Mouse (Mus musculus) embryonic facial prominence, embryonic 11.5 days (tissue): ENCODE results near the gene Rassf7. TPM values are rescaled to one million over a fixed set of nuclear protein-coding genes. Genes with fewer than 3 reads are reported as not detected.
A peak's percentile ranks its signal among the peaks of the same experiment; 100 is the strongest.

Source experiments
- ATAC-seq: fragments of 200-750 bp; cut with Nextera tagmentation; replicated peaks from 2 replicates; pipeline ENCODE4 v1.8.0; 2017; ENCODE audit warnings: low read depth; ENCODE audit not compliant: insufficient number of reproducible peaks, low FRiP score, low TSS enrichment
- DNase-seq: peaks from one replicate; pipeline ENCODE4 v3.0.0-alpha.2; 2015; ENCODE audit warnings: low spot score
- H3K27ac ChIP-seq: fragments of 300-500 bp; sonication (generic); replicated peaks from 2 replicates; pipeline ENCODE4 v1.5.1; 2014; ENCODE audit warnings: mild to moderate bottlenecking, low read depth, low read length, control low read depth
- H3K27me3 ChIP-seq: fragments of 300-500 bp; sonication (generic); 2 replicates; pipeline ENCODE4 v1.6.1; 2014; ENCODE audit warnings: mild to moderate bottlenecking, low read length, moderate library complexity, mixed read lengths; ENCODE audit not compliant: control insufficient read depth, insufficient read depth
- H3K36me3 ChIP-seq: fragments of 300-500 bp; sonication (generic); replicated peaks from 2 replicates; pipeline ENCODE4 v1.6.1; 2014; ENCODE audit warnings: low read depth, mild to moderate bottlenecking, low read length, moderate library complexity, mixed read lengths; ENCODE audit not compliant: control insufficient read depth, insufficient read depth
- H3K4me1 ChIP-seq: fragments of 300-500 bp; sonication (generic); 2 replicates; pipeline ENCODE4 v1.6.1; 2014; ENCODE audit warnings: low read length, mixed read lengths; ENCODE audit not compliant: control insufficient read depth, insufficient read depth
- H3K4me2 ChIP-seq: fragments of 300-500 bp; sonication (generic); 2 replicates; pipeline ENCODE4 v1.6.1; 2014; ENCODE audit warnings: low read depth, mild to moderate bottlenecking, control low read depth, low read length, moderate library complexity
- H3K4me3 ChIP-seq: fragments of 300-500 bp; sonication (generic); 2 replicates; pipeline ENCODE4 v1.5.1; 2014; ENCODE audit warnings: low read depth, low read length, control low read depth
- H3K9ac ChIP-seq: fragments of 300-500 bp; sonication (generic); replicated peaks from 2 replicates; pipeline ENCODE4 v1.6.1; 2014; ENCODE audit warnings: mild to moderate bottlenecking, control low read depth, low read length
- H3K9me3 ChIP-seq: fragments of 300-500 bp; sonication (generic); replicated peaks from 2 replicates; pipeline ENCODE4 v1.6.1; 2016; ENCODE audit warnings: mild to moderate bottlenecking, low read length, inconsistent platforms, mixed read lengths; ENCODE audit not compliant: control insufficient read depth
- WGBS: fragments of 180-500 bp; shearing (Covaris S2); extraction: QIAGEN DNeasy Blood & Tissue Kit; methylation state at CpG from one replicate; pipeline ENCODE4 v1.1.7; 2014; 5-methylcytosine and 5-hydroxymethylcytosine counted together
- polyA plus RNA-seq: library from polyadenylated mRNA; unstranded; fragments of >200 nt; fragmentation: Nextera tagmentation; extraction: Ambion mirVana; gene quantifications from 2 replicates; pipeline ENCODE4 v1.2.1, GENCODE M21; 2014

Rassf7 gene
- polyA plus RNA-seq, 1 experiment from 2014 or later, result 33.0 TPM

- H3K4me1 ChIP-seq, result no peaks in the 10 kb centered on the region
- DNase-seq, result no peak
- no peak overlapping the region for H3K9ac ChIP-seq
- no peaks in the 10 kb centered on the region for H3K27me3 ChIP-seq
- no peak overlapping the region for H3K27ac ChIP-seq
- ATAC-seq, result no peak
- H3K4me3 ChIP-seq, result no peak overlapping the region
- no peaks in the 10 kb centered on the region for H3K36me3 ChIP-seq
- 84% methylated on average over 4 of the region's 4 CpGs for WGBS
- H3K9me3 ChIP-seq, result no peaks in the 10 kb centered on the region
- H3K4me2 ChIP-seq, result no peak overlapping the region
These were observed 40.6 kb upstream of the Rassf7 start for GRCm38 (mm10) chr7:141175068-141175467.

DNA sequence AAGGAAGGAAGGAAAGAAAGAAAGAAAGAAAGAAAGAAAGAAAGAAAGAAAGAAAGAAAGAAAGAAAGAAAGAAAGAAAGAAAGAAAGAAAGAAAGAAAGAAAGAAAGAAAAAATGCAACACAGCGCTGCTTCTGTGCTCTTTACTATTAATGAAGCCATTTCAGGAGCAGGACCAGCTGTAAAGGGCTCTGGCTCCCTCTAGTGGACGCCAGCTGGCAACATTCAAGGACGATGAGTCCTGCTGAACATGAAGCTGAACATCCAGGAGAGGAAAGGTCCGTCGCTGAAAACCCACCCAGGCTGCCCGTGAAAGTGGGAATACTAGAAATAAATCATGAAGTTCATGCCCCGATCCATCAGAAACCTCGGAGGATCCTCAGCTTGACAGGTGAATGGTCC is 39.5 kb upstream of the Rassf7 start:
- H3K36me3 ChIP-seq, result no peaks in the 10 kb centered on the region
- no peak overlapping the region for H3K27ac ChIP-seq
- DNase-seq (peak; percentile 94), ATAC-seq (no peak)
- WGBS, result 2% methylated on average over 8 of the region's 8 CpGs
- no peak overlapping the region for H3K4me3 ChIP-seq
- H3K9ac ChIP-seq, result no peak overlapping the region
- no peaks in the 10 kb centered on the region for H3K9me3 ChIP-seq
- H3K4me2 ChIP-seq, result no peak overlapping the region
- H3K27me3 ChIP-seq, result no peaks in the 10 kb centered on the region
- no peaks in the 10 kb centered on the region for H3K4me1 ChIP-seq

DNA sequence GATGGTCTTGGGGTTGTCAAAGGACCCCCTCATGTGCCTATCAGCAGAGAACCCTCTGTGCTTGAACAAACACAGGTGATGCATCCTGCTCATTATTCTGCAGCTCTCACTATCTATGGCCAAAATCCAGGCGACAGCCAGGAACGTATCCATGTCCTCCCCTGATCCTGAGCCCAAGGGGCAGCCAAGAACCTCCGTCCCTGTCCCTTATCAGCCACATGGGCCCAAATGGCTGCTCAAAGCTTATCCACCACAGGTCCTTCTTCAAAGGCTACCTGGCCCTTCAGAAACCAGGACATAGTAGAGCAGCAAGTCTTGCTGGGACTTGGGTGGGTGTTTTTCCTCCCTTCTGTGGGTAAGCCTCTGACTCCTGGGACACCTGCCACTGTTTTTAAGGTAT is 27.5 kb upstream of the Rassf7 start:
- ATAC-seq, result no peak
- Histone ChIP-seq H3K27me3 (no peaks in the 10 kb centered on the region), H3K36me3 (peaks cover 3% of the 10 kb centered on the region), H3K4me3 (no peak overlapping the region), H3K27ac (no peak overlapping the region), H3K4me1 (peaks cover 3% of the 10 kb centered on the region; the same call in 1 of the 2 replicates), H3K9ac (no peak overlapping the region), H3K4me2 (no peak overlapping the region), H3K9me3 (no peaks in the 10 kb centered on the region)
- no peak for DNase-seq
- 88% methylated on average over 3 of the region's 3 CpGs for WGBS

GRCm38 (mm10) chr7:141188733-141189132 is 26.9 kb upstream of the Rassf7 start:
- Histone ChIP-seq H3K9me3 (no peaks in the 10 kb centered on the region), H3K27ac (no peak overlapping the region), H3K4me2 (no peak overlapping the region), H3K4me3 (no peak overlapping the region), H3K9ac (no peak overlapping the region), H3K4me1 (peaks cover 3% of the 10 kb centered on the region; the same call in 1 of the 2 replicates), H3K36me3 (peaks cover 3% of the 10 kb centered on the region), H3K27me3 (no peaks in the 10 kb centered on the region)
- ATAC-seq (no peak), DNase-seq (no peak)
- 96% methylated on average over 3 of the region's 3 CpGs for WGBS

DNA sequence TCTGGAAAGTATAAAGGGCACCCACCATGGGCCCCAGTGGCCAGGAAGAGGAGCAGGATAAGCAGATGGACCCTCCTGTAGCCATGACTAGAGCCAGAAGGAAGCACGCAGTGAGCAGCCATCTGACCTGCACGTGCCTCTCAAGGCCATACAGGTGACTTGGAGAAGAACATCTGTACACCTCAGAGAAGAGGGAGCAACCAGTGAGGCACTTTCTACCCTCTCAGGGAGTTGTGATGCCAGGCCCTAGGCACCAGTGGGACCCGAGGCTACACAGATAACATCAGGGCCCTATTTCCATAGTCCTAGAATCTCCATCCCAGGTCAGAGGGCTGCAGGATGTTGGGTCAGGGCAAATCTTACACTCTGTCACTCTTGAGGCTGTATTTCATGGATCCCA is 25.4 kb upstream of the Rassf7 start:
- no peak for DNase-seq
- H3K36me3 ChIP-seq, result peaks cover 3% of the 10 kb centered on the region
- H3K27me3 ChIP-seq, result no peaks in the 10 kb centered on the region
- H3K27ac ChIP-seq, result no peak overlapping the region
- H3K4me3 ChIP-seq, result no peak overlapping the region
- WGBS, result 89% methylated on average over 3 of the region's 3 CpGs
- no peak overlapping the region for H3K4me2 ChIP-seq
- H3K9me3 ChIP-seq, result no peaks in the 10 kb centered on the region
- H3K4me1 ChIP-seq, result peaks cover 3% of the 10 kb centered on the region; the same call in 1 of the 2 replicates
- no peak for ATAC-seq
- H3K9ac ChIP-seq, result no peak overlapping the region

DNA sequence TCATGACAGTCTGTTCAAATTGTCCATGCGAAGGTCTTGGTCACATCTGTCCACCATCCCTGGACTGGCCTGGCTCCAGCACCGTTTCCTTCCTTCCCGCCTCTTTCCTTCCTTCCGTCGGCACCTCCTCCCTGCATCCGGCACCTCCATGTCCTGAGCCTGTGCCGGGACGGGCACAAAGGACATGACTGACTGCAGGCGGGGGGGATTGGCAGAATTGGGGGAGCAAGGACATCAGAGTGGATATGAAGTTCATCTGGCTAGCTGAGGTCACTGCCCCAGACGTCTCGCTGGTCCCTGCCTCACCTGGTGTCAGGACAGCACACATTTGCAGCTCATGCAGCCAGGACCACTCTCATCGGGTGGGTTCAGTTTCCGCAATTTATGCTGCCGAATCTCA is 24.6 kb upstream of the Rassf7 start:
- H3K27ac ChIP-seq, result no peak overlapping the region
- no peaks in the 10 kb centered on the region for H3K9me3 ChIP-seq
- ATAC-seq (no peak), DNase-seq (no peak)
- WGBS, result 90% methylated on average over 14 of the region's 14 CpGs
- H3K4me2 ChIP-seq, result no peak overlapping the region
- peaks cover 3% of the 10 kb centered on the region; the same call in 1 of the 2 replicates for H3K4me1 ChIP-seq
- no peaks in the 10 kb centered on the region for H3K27me3 ChIP-seq
- no peak overlapping the region for H3K9ac ChIP-seq
- peaks cover 3% of the 10 kb centered on the region for H3K36me3 ChIP-seq
- H3K4me3 ChIP-seq, result no peak overlapping the region

DNA sequence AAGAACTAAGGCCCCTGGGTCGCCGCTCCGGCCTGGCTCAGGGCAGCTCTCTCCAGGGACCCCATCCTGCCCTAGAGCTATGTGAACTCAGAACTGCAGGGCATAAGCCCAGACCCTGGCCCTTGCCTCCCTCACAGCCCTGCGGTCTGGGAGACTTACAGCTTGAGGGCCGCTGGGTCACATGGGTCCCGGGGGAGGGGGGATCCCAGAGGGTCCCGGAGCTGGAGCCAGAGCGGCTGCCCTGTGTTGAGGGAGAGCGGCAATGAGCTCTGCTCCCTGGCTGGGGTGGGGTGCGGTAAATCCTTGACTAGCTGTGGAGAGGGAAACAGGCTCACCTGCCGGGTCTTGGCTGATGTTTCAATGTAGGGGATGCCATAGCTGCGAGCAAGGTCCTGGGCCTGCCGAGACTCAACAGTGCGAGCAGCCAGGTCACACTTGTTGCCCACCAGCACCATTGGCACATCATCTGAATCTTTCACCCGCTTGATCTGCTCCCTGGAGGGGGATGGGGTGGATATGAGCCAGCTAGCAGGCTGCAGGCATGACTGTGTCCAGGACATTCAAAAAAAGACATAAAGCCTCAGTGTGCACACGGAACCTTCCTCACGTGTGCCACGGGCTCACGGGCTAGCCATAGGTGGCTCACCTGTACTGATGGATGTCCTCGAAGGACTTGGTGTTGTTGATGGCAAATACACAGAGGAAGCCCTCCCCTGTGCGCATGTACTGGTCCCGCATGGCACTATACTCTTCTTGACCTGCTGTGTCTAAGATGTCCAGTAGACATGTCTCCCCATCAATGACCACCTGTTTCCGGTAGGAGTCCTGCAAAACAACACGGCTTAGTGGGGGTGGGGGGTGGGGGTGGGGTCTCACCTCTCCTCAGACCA is 23.6 kb upstream of the Rassf7 start:
- no peak for ATAC-seq
- no peak for DNase-seq

DNA sequence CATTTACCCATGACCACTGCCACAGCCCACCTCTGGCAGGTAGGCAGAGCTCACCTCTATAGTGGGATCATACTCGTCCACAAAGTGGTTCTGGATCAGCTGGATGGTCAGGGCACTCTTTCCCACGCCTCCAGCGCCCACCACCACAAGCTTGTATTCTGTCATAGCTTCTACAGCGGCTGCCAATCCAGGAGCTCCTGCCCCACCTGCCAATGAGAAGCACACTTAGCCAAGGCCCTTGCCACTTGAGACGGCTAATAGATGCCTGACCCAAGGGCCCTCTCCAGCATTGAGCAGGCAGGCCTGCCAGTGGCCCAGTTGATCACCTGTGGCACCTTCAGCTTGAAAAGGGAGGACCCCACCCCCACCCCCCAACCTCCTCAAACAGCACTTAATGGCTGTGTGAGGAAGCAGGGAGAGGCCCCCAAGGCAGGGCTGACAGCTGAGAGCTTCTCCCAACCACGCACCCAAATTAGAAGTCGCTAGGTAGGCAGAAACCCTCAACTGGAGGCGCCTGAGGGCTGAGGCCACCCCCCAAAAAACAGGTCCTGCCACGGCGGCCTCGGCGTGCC is 22.8 kb upstream of the Rassf7 start:
- peak overlapping the region; percentile 87 for H3K4me2 ChIP-seq
- H3K36me3 ChIP-seq, result peaks cover 3% of the 10 kb centered on the region
- WGBS, result 25% methylated on average over 12 of the region's 12 CpGs
- no peak overlapping the region for H3K27ac ChIP-seq
- H3K4me3 ChIP-seq, result peak overlapping the region; percentile 88
- peak overlapping the region; percentile 88 for H3K9ac ChIP-seq
- H3K9me3 ChIP-seq, result no peaks in the 10 kb centered on the region
- peaks cover 3% of the 10 kb centered on the region; the same call in 1 of the 2 replicates for H3K4me1 ChIP-seq
- DNase-seq, result no peak
- no peaks in the 10 kb centered on the region for H3K27me3 ChIP-seq
- no peak for ATAC-seq

More for the DNA sequence above, 23.6 kb upstream of the Rassf7 start:
- Histone ChIP-seq H3K4me2 (peak overlapping the region; percentile 87; the same call in 1 of the 2 replicates), H3K27me3 (no peaks in the 10 kb centered on the region), H3K4me1 (peaks cover 3% of the 10 kb centered on the region; the same call in 1 of the 2 replicates), H3K27ac (no peak overlapping the region), H3K9ac (no peak overlapping the region), H3K36me3 (peaks cover 3% of the 10 kb centered on the region), H3K4me3 (no peak overlapping the region), H3K9me3 (no peaks in the 10 kb centered on the region)
- 91% methylated on average over 24 of the region's 24 CpGs for WGBS
